Mouse (Mus musculus): ENCODE data around the gene Zfhx3. TPM values are rescaled to one million over a fixed set of nuclear protein-coding genes. Genes with fewer than 3 reads are reported as not detected.

The Zfhx3 gene
- total RNA-seq, 1 experiment from 2014 or later, result 2.1 TPM

DNA sequence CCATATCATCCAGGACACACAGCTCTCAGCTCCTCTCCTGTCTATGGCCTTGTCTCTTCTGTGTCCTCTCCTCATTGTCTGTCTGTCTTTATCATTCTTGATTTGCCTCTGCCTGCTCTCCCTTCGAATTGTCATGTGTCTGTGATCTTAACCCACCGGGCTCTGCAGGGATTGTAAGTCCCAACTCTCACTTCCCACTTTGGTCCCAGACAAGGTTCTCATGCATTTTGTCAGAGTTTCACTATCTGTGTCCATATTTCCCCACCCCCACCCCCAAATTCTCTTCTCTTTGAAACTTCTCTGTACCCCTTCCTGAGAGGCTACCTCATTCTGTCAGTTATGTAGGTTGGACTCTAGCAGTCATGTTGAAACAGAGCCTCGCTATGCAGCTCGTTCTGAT lies 579.6 kb downstream of the Zfhx3 start:
- no peak for ATAC-seq (replicated peaks in 1 of 2; ENCODE audit: insufficient read depth in 1 of 2, low FRiP score in 2 of 2, low TSS enrichment in 1 of 2, low read depth in 1 of 2, poor library complexity in 2 of 2, severe bottlenecking in 2 of 2)

DNA sequence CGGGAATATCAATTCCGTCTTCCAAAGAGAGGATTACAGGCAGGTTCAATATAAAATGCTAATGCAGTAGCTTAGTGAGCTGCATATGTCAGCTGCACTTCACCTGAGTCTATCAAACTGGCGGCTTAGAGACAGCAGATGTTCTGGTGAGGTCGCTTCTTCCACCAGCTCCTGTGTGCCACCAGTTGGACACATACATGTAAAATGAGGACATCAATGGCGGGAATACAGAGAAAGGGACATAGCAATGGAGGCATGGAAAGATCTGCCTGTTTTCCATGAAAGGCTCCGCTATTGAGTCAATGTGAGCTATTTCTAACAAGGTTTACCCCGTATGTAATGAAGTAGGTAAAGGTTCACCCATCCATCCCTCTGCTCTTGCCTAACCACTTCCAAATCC lies 587.0 kb downstream of the Zfhx3 start:
- ATAC-seq (replicated peaks in 1 of 2; ENCODE audit: insufficient read depth in 1 of 2, low FRiP score in 2 of 2, low TSS enrichment in 1 of 2, low read depth in 1 of 2, poor library complexity in 2 of 2, severe bottlenecking in 2 of 2), result no peak

DNA sequence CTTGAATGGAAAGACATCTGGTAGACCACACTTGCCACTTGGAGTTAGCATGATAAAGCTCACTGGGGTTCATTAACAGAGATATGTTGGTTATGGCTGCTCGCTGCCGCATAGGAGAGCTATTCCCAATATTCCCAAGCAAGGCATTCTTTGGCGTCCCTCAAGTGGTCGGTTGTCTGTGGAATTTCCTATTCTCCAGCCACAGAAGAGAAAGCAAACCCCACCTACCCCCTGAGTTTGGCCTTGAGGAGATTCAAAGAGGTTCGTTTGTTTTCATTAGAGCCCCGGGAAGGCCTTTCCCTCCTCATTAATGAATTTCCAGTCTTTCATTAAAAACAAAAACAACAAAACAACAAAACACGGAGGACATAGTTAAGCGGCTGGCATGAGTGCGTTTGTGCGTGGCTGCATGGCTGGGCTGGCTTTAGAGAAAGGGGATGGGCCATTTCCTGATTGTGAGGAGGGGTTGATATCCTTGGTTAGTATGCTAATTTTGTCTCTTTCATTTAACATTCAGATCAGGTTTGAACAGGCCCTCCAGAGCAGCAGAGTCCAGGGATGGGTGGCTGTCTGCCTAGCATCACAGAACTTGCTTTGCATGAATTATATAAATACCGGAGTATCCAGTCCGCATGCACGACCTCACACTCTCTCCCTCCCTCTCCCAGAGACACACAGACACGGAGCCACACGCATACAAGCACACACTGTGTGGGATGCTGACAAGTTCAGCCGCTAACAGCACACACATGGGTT lies 592.9 kb downstream of the Zfhx3 start:
- ATAC-seq (replicated peaks in 1 of 2; ENCODE audit: insufficient read depth in 1 of 2, low FRiP score in 2 of 2, low TSS enrichment in 1 of 2, low read depth in 1 of 2, poor library complexity in 2 of 2, severe bottlenecking in 2 of 2), result no peak

DNA sequence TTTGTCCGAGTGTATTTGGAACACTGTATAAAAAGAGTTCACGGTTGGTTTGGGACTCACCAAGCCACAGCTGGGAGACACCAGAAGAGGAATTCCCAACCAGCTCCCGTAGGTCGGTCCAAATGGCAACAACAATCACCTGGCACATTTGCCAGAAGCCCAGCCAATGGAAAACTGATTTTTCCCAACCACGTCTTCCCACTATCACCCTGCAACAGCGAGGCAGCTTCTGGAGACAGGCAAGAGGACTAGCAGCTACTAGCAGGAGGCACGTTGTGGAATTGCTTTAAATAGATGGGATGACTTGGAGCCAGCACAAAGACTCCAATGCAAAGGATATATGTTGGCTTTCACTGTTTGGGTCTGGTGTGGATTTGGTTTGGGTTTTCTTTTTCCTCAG lies 593.7 kb downstream of the Zfhx3 start:
- ATAC-seq (replicated peaks in 1 of 2; ENCODE audit: insufficient read depth in 1 of 2, low FRiP score in 2 of 2, low TSS enrichment in 1 of 2, low read depth in 1 of 2, poor library complexity in 2 of 2, severe bottlenecking in 2 of 2), result no peak

DNA sequence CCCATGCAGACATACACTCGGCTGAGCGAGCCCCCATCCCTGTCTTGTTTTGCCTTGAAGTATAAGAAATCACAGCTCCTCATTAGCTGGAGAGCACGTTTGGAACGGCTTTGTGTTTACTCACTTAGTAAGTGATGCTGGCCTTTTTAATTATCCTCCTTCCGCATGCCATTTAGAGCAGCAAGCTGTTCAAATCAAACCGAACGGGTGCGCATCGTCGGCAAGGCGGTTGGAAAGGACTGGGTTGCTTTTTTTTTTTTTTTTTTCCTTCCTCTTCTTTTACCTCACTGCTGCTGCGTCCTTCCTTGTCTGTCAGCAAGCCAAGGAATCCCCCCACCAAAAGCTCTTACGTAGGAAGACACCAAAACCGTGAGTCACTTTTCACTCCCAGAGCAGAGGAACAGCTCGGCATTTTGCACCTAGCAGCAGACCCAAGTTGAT lies 594.5 kb downstream of the Zfhx3 start:
- no peak for ATAC-seq (replicated peaks in 1 of 2; ENCODE audit: insufficient read depth in 1 of 2, low FRiP score in 2 of 2, low TSS enrichment in 1 of 2, low read depth in 1 of 2, poor library complexity in 2 of 2, severe bottlenecking in 2 of 2)

DNA sequence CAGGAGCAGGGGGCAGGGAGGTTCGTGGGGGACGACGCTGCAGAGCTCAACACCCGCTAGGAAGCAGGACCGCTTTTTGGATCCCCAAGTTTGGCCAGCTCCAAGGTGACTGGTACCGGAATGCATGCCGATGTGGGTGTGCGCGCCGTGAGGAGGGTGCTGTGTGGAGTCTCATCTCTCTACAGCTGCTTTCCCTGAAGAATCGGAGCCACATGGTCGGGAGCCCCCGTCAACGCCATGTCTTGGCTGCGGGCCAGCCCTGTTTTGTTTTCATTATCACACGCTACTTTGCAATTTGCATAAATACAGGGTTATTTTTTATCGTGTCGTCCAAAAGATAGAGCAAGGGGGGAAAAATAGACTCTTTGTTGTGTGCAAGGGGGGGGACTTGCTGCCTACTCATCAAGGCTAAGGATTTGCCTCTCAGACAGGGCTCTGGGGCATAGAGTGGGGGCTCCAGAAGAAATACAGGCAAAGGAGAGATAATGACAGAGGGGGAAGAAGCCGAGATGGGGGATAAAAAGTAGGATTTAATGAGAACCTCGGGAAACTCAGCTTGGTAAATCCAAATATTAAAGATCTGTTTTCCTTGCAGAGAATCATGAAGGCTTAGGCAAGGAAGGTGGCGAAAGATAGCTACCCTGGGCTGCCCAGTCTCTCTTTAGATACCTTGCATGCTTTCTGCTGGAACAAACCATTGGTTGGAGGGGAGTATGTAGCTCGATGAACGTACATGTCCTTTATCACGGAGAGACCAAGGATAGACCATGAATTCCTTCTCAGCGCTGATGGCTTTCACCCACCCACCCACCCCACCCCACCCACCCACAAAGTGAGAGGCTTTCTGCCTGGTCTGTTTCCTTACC lies 595.5 kb downstream of the Zfhx3 start:
- no peak for ATAC-seq (replicated peaks in 1 of 2; ENCODE audit: insufficient read depth in 1 of 2, low FRiP score in 2 of 2, low TSS enrichment in 1 of 2, low read depth in 1 of 2, poor library complexity in 2 of 2, severe bottlenecking in 2 of 2)

DNA sequence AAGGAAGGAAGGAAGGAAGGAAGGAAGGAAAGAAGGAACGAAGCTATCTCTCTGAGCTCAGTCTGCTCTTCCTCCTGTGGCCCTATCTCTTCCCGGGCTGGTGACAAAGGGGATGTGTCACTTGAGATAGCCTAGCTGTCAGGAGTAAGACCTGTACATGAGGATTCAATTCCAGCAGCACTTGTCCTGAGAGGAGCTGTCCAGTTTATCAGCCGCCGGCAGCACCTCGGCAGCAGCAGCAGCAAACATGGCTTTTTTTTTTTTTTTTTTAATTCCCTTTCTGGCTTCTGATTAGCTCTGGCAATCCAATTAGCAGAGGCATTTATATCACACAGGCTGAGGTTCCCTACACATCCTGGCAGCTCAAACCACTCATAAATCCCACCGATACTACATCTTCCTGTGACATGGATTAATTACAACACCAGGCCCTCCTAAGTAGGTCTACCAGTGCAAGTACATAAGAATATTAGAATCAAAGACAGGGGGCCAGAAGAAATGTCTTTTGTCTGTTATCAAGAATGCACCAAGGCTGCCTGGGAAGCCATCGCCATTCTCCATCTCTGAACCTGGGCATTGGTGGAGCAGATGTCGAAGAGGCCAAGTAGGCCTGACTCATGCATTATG lies 596.6 kb downstream of the Zfhx3 start:
- no peak for ATAC-seq (replicated peaks in 1 of 2; ENCODE audit: insufficient read depth in 1 of 2, low FRiP score in 2 of 2, low TSS enrichment in 1 of 2, low read depth in 1 of 2, poor library complexity in 2 of 2, severe bottlenecking in 2 of 2)

DNA sequence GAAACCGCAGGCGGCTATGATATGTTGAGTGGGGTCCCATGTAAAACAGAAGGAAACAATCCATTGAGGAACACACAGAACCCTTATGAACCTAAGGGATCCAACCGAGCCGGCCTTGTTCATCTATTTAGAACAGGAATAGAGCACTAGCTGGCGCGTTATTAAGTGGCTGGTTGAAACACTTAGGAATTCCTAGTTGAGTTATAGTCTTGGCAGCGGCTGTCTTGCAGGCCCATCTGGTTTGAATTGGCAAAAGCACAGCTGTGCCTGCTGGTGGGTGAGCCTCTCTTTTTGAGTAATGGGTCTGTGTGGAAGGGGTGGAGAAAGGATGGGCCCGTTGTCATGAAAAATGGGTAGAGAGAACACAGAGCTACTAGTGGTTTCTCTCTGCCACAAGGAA lies 610.1 kb downstream of the Zfhx3 start:
- ATAC-seq (replicated peaks in 1 of 2; ENCODE audit: insufficient read depth in 1 of 2, low FRiP score in 2 of 2, low TSS enrichment in 1 of 2, low read depth in 1 of 2, poor library complexity in 2 of 2, severe bottlenecking in 2 of 2), result no peak

DNA sequence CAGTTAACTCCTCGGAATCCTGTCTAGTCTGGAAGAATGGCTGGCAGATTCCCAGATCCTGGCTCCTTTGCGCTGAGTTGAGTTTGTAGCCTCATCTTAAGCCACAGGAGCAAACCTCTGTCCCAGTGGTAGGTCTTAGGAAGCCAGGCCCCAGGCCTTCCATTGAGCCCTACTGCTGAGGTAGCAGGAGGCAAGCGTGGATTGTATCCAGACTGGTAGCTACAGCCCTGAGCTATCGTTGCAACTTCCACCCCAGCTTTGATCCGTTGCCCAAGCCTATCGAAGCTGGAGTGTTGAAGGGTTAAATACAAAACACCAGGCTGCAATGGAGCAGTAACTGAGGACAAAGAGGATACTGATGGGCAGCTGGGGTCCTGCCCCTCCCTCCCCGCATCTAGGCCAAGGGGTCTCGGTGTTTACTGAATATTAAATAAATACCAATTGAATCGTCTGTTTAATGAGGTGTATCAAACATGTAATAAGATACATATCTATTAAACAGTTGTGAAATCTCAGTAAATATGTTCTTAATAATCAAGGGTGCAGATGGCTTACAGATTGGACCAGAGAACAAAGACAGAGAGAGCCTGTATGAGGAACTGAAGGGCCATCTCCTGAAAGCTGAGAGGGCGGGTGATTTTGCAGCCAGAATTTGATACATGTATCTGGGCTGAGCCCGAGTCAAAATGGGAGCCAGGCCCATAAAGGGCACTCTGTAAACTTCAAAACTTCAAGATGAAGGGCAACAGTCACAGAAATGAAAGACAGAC lies 611.5 kb downstream of the Zfhx3 start:
- no peak for ATAC-seq (replicated peaks in 1 of 2; ENCODE audit: insufficient read depth in 1 of 2, low FRiP score in 2 of 2, low TSS enrichment in 1 of 2, low read depth in 1 of 2, poor library complexity in 2 of 2, severe bottlenecking in 2 of 2)

DNA sequence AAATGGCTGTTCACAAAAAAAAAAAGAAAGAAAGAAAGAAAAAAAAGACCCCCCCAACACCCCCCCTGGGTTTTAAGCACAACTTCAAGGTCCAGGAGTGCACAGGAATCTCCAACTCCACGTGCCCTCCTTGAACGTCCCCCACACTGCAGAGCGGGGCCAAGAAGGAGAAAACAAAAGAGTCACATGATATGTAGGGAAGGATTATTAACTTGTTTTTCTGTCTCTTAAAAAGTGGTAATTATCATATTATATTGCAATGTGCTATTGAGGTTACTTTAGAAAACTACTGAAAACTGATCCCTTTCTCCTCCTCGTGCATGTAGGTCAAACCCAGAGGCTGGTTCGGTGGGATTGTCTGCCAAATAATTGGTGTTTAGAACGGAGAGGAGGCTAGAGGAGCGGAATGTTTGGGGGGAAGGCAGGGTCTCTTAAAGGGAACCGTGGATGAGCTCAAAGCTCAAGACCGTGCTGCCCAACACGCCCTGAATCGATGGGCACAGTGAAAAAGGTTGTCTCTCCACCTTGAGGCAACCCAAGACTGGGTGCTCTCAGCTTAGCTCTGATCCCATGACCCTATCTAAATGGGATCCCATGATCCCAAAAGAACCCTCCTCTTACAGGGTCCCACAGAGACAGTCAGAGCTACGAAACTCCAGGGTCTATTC lies 612.3 kb downstream of the Zfhx3 start:
- no peak for ATAC-seq (replicated peaks in 1 of 2; ENCODE audit: insufficient read depth in 1 of 2, low FRiP score in 2 of 2, low TSS enrichment in 1 of 2, low read depth in 1 of 2, poor library complexity in 2 of 2, severe bottlenecking in 2 of 2)

DNA sequence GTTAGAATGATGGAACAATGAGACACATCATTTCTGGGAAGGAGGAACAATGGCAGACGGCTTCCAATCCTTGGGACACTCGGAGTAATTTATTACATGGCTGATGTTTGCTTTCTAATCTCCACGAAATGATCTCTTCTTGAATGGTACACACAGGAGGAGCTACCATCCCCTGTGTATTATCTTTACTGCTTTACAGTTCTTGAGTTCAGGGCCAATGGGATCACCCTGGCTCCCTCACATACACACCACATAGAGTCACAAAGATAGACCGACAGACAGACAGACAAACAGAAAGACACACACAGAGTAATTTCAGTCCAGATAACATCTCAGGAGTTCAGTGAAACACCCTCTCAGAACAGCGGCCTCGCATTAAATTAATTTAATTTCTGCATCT lies 621.0 kb downstream of the Zfhx3 start:
- ATAC-seq (replicated peaks in 1 of 2; ENCODE audit: insufficient read depth in 1 of 2, low FRiP score in 2 of 2, low TSS enrichment in 1 of 2, low read depth in 1 of 2, poor library complexity in 2 of 2, severe bottlenecking in 2 of 2), result no peak

DNA sequence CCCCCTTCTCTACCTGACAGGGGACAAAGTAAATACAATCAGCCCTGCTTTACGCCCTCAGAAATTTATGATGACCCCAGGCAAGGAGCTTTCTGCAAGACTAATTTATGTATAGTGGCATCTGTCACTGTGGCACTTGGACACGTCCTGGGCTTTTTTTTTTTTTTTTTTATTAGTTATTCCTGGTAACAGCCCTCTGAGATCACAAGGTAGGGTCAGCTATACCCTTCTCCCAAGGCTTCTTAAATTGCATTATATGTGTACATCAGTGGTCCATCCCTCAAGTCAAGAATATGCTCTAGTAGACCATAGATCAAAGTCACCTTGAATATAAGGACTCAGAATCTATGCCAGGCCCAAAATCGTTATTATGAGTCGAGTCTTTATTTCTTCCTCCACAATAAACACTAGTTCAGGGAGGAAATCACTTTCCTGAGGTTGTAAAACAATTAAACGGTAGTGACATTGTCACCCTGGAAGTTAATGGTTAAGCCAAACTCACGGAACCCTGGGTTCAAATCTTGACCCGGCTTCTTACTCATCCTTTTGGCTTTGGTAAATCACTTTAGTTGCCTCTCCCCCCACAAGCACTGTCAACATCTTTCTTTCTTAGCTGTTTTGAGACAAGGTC lies 621.6 kb downstream of the Zfhx3 start:
- no peak for ATAC-seq (replicated peaks in 1 of 2; ENCODE audit: insufficient read depth in 1 of 2, low FRiP score in 2 of 2, low TSS enrichment in 1 of 2, low read depth in 1 of 2, poor library complexity in 2 of 2, severe bottlenecking in 2 of 2)

DNA sequence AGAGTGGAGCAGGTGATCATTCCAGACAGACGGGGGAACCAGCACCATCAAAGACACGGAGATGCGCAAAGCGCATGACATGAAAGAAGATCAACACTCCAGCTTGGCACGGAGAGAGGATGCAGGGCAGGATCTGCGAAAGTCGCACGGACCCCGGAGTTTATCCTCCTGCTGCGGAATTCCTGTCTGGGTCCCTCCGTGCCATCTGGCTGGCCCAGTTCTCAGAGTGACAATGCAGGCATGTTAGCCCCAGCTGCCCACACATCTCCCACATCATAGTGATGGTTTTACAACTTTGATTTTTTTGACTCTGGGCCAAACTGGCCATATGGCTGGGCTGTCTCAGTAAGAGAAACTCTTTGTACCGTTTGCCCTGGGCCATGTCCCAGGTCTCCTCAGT lies 623.6 kb downstream of the Zfhx3 start:
- ATAC-seq (replicated peaks in 1 of 2; ENCODE audit: insufficient read depth in 1 of 2, low FRiP score in 2 of 2, low TSS enrichment in 1 of 2, low read depth in 1 of 2, poor library complexity in 2 of 2, severe bottlenecking in 2 of 2), result no peak

DNA sequence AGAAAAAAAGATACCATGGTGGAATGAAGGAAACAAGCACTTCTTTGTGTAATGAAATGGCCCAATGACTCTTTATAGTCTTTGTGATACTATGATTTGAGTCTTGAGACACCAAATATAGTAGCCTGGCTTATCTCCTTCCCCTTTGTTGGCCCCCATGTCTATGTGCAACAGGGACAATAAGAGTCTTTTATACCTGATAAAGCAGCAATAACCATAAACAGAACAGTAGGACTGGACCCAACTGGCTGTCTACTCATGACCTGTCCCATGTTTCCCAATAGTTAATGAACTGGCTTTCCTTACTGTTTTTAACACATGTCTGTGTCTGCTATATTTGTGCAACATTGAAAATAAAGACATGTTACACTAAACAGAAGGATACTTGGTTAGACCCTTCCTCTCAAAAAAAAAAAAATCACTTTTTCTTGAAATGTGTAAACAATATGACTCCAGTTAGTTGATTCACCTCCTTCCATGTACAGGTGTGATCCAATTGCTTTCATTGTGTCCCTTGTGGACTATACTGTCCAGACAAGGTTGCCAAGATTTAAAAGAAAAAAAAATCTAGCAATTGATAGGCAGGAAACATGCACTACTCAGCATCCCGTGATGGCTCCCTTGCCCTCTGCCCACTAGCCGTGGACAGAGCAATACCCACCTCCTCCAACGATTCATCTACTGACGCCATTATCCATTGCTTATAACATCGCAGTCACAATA lies 631.0 kb downstream of the Zfhx3 start:
- no peak for ATAC-seq (replicated peaks in 1 of 2; ENCODE audit: insufficient read depth in 1 of 2, low FRiP score in 2 of 2, low TSS enrichment in 1 of 2, low read depth in 1 of 2, poor library complexity in 2 of 2, severe bottlenecking in 2 of 2)

DNA sequence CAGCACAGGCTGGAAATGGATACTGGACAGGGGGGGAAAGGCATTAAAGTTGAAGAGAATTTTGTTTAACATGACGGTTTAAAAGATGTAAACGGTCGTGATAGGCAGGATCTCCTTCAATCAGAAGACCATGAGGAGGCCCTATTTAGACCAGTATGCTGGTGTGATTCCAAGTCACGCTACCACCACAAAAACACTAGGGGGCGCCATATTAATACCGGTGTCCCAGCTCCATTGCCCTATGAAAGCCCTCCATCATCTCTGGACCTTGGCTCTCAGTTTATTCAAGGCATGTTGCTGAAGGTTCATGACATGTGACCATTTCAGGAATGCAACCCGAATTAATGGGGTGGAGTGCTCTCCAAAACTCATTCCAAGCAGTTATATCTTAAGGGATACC lies 631.7 kb downstream of the Zfhx3 start:
- peak; percentile 62 to 75; a peak in 3 of 4 replicates for ATAC-seq (replicated peaks in 1 of 2; ENCODE audit: insufficient read depth in 1 of 2, low FRiP score in 2 of 2, low TSS enrichment in 1 of 2, low read depth in 1 of 2, poor library complexity in 2 of 2, severe bottlenecking in 2 of 2)

DNA sequence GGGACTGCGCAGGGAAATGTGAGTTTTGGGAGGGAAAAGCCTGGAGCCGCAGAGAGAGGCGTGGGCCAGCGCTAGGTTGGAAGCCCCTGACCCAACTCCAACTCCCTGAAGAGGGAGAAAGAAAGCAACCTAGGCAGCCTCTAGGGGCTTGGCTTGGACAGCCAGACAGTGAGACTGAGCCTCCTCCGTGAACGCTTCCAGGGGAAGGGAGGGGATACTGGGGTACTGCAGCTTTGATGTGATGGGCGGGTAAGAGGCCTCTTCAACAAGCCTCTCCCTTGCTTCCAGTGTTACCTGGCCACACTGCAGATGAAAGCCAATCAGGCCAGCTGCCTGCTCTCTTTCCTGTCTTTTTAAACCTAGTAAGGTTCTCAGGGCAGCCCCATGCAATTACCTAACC lies 635.1 kb downstream of the Zfhx3 start:
- no peak for ATAC-seq (replicated peaks in 1 of 2; ENCODE audit: insufficient read depth in 1 of 2, low FRiP score in 2 of 2, low TSS enrichment in 1 of 2, low read depth in 1 of 2, poor library complexity in 2 of 2, severe bottlenecking in 2 of 2)
